Mouse (Mus musculus) granulocyte monocyte progenitor cell, adult 5-6 weeks (primary cell): ENCODE data around the gene Veph1. TPM values are rescaled to one million over a fixed set of nuclear protein-coding genes. Genes with fewer than 3 reads are reported as not detected.

Experiments used
- ATAC-seq: replicated peaks from 2 replicates; pipeline ENCODE4 v1.8.0; 2016; ENCODE audit warnings: mild to moderate bottlenecking, moderate TSS enrichment, inconsistent platforms; ENCODE audit not compliant: poor library complexity, severe bottlenecking
- total RNA-seq, 2 experiments: library from RNA; stranded (forward) in 1 of 2; stranded (reverse) in 1 of 2; fragments of 200-712, 200-1000 nt in 1 of 2; fragments of >200 nt in 1 of 2; fragmentation: Nextera tagmentation in 1 of 2; gene quantifications; 2 replicates each; pipeline ENCODE4 v1.2.3; 2014 to 2017

The Veph1 gene
- total RNA-seq, 2 experiments from 2014 or later, result not detected

DNA sequence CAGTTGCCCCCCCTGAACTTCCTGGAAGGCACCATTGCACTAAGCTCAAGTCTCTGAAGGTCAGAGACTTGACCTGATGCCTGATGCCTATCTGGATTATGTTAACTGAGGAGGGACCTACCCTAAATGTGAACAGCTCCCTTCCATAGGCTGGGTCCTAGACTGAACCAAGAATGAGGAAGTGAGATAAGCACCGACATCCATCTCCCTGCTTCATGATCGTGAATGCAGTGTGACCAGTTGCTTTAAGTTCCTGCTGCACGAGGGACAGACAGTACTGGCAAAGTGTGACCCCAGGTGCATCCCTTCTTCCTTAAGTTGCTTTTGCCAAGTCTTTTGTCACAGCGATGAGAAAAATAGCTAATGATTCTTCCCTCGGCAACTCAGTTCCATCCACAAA, 166.9 kb downstream of the Veph1 start:
- peak; percentile 85 for ATAC-seq

DNA sequence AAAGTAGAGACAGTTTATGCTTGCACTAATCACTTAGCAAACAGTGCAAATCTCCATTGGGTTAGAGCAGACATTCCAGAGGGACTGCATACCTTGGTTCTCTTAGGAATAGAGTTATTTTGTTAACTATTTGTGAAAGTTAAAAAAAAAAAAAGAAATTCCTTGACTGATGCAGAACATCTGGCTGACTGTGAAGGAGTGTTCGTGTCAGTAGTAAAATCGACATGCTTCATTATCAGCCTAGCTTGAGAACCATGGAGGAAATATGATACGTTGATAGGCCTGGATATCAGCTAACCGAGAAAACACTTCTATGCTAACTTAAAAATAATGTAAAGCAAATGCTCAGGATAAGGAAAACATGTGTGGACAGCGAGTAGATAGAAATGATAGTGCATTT, 191.1 kb downstream of the Veph1 start:
- ATAC-seq, result no peak

DNA sequence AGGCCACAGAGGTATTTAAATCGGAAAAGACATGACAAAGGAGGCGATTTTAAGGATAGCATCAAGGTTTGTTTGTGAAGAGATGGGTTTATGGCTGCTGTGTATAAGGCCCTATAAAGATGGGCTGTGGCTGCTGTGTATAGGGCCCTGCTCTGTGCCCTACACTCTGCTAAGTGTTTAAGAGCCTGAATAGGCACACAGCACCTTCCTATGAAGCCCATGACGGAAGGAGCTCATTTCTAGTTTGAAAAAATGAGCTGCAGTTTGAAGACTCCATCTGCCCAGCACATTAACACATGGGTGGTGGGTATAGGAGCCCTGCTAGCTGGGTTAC, 194.1 kb downstream of the Veph1 start:
- no peak for ATAC-seq

DNA sequence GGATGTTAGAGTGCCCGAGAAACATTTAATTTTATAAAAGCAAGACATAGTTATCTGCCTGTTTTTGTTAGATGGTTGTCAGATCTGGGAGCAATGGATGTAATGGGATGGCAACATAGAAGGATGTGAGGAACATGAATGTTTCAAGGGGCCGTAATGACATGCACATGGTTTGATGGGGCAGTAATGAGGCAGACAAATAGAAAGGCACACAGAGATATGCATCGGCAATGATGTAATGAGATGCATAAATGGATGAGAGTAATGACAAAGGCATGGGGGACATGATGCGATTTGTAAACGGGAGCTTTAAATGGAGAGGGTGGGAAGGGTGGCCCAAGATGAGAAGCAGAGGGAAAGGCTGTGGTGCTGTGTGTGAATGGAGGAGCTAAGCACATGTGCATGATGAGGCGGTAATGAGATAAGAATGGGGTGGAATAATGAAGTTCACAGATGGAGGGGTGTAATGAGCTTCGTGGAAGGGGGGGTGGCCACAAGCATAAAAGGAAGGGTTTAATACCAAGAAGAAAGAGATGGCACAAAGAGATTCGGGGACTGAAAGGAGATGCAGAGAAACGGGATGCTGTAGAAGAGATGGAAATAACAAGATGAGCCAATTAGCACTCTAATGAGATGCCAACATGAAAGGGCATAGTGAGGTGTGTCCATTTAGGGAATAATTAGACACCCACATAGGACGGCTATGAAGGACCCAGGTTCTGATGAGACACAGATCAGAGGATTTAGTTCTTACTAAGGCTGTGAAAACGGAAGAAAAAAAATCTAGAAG, 194.6 kb downstream of the Veph1 start:
- ATAC-seq, result no peak

DNA sequence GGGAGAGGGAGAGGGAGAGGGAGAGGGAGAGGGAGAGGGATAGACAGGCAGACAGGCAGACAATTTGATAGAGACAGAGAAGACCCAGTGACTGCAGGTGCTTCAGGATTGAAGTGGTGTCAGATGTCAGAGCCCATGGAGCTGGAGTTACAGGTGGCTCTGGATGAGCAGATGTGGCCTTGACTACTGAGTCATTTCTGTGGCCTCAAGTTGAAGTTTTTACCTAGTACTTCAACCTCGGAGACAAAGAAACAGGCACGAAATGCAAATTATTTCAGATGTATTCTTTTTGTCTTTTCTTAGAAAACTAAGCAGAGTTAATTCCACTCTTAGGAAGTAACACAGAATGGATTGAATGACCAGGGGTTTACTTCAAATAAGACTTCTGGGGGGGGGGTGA, 195.6 kb downstream of the Veph1 start:
- ATAC-seq, result no peak

DNA sequence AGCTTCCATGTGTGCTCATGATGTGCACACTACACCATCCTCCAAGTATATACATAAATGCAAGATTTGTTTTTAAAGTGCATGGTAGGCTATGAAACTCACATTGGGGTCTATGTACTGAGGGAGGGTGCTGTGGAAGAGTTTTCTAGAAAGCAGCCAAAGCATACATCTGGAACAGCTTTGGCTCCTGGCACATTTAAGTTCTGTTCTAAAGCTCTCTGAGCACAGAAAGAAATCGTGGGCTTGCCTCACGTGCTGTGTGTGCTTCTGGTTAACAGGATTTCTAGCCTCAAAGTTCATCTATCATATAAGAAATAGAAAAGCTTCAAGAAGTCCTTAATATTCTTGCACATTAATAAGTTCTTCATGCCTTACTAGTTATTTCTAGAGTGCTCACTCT, 204.9 kb downstream of the Veph1 start:
- ATAC-seq, result no peak

DNA sequence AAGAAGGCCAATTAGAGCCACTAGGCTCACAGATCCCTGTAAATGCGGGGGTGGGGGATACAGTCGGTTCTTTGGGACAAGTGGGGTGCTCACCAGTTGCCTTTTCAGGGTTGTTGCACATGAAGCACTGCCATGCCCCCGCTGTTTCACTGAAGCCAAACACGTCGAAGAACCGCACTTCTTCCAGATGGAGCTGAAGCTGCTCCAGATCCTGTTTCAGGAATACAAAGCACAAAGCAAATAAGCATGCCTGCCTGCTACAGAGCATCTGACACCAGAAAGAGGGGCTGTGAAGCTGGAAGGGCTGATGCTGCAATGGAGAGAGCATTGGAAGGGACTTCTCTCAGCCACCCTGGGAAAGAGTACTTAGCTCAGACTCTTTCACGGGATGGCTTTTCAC, 209.0 kb downstream of the Veph1 start:
- ATAC-seq, result no peak

DNA sequence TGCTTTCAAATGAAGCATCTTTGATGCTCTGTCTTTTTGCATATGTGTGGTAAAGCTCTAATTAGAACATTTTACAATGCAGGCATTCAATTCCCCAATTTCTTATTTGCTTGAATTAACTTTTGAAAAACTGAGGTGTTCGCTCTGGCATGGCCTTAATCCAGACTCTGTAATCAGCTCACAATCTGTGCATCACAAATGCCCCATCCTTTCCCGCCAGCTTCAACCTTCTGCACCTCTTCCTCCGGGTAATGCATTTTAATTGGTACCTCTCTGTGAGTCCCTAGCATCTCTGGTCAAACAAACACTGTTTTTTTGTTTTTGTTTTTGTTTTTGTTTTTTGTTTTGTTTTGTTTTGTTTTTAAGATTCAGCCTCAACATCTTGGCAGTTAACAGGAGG, 212.8 kb downstream of the Veph1 start:
- ATAC-seq, result no peak

DNA sequence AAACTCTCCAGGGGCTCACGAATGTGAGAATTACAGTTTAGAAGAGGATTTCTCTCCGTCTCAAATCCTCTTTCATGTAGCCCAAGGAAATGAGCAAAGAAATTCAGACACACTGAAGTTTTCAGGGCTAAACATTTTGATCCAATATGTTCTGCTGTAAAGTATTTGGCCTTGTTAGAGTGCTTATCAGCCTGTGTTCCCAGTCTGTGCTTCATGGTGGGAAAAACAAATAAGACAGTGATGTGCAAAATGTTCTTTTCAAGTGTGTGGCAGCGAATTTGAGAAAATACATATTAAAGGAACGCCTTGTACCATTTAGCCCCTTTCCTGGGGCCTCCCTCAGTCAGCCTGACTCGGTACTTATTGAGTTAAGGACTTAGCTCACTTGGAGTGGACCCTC, 213.2 kb downstream of the Veph1 start:
- ATAC-seq, result no peak

DNA sequence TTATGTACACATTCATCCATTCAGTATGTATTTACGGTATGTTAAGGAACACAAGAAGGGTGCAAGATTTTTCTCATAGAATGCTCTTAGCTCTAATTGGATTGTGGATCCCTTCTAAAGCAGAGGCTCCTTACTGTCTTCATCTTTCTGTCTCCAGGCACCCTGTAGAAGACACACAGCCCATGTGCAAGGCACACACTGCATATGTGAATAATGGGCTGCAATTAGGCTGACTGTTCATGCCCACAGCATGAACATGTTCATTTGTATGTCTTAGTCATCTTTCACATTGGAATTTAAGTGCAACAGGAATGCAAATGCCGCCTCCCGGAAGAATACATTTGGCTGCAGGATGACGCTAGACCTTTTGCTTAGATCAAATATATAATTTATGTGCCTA, 213.7 kb downstream of the Veph1 start:
- ATAC-seq, result no peak

DNA sequence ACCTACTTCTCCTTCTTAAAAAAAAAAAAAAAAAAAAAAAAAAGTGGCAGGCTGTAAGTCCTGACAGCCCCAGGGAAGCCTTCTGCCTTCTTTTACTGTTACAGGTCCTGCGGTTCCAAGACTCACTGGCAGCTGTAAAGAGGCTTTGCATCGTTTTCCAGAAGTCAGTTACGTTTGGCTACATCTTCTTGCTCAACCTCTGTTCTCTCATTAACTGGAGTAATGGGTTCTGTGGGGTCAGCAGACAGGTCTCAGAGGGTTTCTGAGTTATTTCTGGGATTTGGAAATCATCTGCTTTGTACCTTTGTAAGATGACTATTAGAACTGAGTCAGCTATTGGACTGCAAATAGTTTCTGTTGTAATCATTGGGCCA, 215.3 kb downstream of the Veph1 start:
- peak; percentile 50 for ATAC-seq

DNA sequence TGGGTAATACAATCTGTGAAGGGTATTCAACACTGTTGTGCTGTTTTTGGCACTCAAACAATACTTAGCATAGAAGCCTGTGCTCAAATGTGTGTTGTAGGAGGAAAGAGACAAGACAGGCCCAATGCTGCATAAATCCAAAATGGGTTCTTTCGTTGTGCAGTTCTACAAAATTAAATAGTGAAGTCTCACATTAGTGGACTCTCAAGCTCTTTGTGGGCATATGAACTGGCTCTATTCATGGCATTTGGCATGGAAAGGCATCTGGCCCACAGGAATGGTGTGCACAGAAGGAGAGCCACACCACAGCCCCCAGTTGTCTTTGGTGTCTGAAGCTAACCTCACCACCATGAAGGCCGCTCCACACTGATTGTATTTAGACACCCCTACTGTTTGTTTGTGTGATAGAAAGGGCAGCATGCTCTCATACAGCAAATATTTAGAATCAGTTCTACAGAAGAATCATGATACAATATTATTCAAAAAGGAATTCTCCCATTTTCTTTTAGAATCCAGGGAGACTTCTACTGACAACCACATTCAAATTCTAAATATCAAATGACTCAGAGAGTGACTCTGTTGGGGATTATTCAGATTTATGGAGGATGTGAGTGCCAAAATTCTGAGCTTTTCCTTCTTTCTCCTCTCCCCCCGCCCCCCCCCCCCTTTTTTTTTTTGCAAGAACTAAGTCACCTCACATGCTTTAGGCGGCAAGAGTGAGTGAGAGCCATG, 215.8 kb downstream of the Veph1 start:
- ATAC-seq, result no peak

DNA sequence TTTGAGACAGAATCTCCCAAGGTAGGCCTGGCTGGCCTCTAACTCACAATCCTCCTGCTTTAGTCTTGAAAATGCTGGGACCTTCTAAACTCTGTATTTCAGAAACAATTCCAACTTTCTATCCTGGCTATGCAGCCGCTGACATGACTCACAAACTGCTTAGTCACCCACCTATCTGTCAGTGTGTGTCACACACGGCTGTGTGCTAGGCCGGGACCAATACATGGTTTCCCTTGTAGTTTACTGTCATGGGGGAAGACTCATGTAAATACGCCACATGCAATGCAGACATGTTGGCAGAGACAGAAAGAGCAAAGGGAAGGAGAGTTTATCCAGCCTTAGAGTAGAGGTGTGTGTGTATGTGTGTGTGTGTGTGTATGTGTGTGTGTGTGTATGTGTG, 216.8 kb downstream of the Veph1 start:
- no peak for ATAC-seq

DNA sequence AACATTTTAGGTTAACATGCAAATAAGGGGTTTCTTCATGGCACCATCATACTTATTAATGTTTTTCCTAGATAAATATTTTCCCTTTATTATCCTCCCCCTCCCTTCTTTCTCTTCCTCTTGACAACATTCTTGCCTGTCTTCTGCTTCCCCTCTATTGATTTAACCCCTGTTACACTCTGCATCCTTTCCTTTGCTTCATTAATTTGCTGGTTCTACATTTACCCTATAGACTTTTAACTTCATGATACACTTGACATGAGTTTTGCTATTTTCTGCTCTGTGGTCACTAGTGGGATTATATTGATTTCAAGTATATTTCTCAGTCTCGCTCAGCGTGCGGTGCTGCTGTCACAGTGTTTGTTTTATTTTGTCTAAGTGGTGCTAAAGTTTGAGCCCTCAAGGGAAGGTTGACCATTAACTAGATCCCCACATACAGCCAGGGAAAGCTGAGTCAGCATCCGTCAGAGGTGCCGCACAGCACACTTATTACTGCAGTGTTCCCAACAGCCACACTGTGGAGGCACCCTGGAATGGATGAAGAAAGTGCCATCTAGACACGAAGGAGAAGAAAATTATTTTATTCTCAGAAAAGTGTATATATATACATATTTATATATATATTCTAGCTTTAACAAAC, 217.6 kb downstream of the Veph1 start:
- ATAC-seq, result no peak

DNA sequence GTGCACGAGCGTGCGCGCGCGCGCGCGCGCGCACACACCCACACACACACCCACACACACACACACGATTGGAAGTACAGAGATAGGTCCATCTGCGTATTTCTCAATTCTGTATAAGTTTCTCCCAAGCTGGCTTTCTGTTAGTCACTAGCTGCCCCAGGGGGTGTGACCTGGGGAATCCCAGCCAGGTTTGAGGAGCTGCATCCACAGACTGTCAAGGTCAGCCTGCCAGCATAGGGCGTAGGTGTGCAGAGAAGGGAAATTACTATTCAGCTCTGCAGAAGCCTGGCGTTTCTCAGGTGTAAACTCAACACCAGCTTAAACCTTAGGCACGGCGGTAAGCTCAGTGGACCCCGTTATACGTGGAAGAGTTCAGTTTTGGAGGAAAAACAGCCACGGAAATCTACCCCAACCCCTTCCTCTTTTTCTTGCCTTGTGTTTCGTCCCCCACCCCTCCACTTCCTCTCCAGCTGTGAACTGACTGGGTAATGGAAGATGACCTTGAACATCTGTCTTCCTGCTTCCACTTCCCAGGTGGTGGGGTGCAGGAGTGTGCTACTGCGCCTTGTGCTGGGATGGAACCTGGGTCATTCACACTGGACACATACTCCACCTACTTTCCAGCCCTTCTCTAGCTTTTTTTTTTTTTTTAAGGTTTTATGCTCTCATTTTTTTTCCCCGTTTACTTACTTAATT, 218.5 kb downstream of the Veph1 start:
- peak; percentile 92 for ATAC-seq

DNA sequence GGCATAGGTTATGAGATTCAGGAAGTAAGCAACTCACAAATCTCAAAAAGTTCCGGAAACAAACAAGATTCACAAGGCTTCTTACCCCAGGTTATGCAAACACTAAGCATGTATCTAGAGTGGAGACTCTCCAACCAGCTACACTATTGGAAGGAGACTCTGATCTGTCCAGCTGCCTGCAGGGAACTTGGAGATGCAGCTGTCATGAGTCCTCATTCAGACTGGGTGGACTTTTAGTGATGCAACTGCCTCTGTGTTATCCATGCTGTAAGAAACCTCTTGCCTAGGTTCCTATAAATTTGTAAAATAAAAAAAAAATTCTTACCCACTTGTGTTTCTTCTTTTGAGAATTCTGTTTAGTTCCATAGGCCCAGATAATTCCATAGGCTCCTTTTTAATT, 226.4 kb downstream of the Veph1 start:
- ATAC-seq, result no peak

DNA sequence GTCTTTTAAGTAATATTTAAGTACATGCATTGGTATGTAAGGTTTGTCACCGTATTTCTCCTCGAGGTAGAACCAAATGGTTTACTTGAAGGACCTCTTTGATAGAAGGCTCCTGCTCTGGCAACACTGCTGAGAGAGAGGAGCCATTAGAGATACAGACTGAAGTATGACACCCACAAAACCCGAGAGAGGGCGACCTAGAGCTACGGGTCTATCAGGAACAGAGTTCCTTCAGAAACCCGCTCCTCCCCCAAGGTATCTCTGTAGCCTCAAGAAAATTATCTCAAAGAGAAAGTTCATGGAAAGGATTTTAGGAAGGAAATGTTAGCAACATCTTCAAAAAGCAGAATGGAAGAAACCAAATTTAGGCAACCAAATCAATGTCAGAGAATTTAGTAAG, 232.8 kb downstream of the Veph1 start:
- ATAC-seq, result no peak

DNA sequence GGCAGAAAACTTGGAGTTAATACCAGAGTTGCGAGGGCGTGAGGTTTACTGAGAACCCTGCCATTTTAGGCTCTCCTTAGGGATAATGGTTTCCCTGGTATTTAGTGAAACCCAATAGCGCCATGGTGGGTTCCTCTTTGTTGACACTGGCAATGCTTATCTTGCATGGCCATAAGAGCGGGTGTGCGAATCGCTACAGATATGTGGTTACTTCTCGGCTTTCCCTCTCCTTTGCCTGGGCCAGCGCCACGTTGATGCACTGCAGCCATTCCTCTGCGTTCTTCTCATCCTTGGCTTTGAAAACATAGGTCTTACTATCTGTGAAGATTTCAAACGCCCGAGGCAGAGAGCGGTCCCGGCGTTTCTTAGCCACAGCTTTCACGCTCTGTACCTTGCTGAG, 239.7 kb downstream of the Veph1 start:
- no peak for ATAC-seq

DNA sequence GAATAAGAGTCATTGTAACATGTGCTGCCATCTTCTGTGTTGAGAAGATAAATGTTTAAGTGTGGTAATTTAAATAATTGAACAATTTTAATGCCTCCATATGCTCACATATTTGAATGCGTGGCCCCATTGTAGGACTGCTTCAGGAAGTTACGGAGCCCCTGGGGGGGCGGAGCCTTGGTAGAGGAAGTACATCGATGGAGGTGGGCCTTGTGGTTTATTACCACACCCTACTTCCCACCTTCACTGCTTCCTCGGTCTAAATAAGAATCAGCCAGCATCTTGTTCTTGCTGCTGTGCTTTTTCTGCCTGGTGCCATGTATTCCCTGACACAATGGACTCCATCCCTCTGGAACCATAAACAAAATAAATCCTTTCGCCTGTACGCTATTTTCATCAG, 241.0 kb downstream of the Veph1 start:
- ATAC-seq, result peak; percentile 75

DNA sequence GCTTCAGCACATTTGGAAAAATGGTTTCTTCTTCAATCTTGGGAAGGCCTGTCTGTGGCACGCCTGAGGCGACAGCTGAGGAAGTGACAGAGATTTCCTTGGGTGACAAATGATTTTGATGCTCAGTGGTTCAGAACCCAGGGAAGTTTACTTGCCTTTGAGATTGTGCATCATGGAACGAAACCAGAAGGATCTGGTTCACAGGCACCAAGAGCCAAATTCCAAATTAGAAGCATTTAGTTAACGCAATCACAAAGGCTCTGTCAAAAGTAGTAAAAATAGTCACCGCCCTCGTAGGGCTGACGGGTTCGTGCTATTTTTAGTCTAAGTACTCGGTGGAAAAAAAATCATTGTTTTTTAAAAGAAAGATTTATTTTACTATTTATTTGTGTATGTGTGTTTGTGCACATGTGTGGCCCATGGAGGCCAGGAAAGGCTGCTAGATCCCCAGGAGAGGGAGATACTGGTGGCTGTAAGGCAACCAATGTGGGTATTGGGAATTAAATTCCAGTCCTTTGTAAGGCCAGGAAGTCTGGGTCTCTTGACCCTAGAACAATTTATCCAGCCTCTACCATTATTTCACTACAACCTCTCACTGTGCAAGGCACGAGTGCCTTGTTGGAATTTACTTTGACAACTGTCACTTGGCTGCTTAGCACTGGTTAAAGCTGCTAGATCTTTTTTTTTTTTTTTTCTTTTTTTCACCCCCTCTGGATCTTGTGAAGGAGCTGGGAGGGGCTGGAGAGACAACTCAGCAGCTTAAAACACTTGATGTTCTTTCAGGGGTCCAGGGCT, 246.3 kb downstream of the Veph1 start:
- ATAC-seq, result no peak
